Mouse (Mus musculus) right cerebral cortex, postnatal 10 days (tissue): Measurements from ENCODE around the gene Celf2.

Experiments
- DNase-seq, 2 experiments: peaks; one replicate each; pipeline ENCODE4 v3.0.0; 2021; ENCODE audit warnings: low spot score in 2 of 2

The Celf2 gene

GRCm38 (mm10) chr2:7083489-7084090, 425.8 kb downstream of the Celf2 start:
- DNase-seq, result no peak

GRCm38 (mm10) chr2:7082376-7083025, 426.9 kb downstream of the Celf2 start:
- no peak for DNase-seq

- DNase-seq, result peak; percentile 44 to 58
These were observed 428.3 kb downstream of the Celf2 start for GRCm38 (mm10) chr2:7080794-7081783.

- DNase-seq, result no peak
These were observed 429.3 kb downstream of the Celf2 start for GRCm38 (mm10) chr2:7080086-7080485.

- no peak for DNase-seq
These were observed 430.0 kb downstream of the Celf2 start for GRCm38 (mm10) chr2:7079390-7079789.

- no peak for DNase-seq
These were observed 435.6 kb downstream of the Celf2 start for GRCm38 (mm10) chr2:7073730-7074129.

GRCm38 (mm10) chr2:7072344-7073265, 436.8 kb downstream of the Celf2 start:
- no peak for DNase-seq

- DNase-seq, result no peak
These were observed 439.9 kb downstream of the Celf2 start for GRCm38 (mm10) chr2:7069458-7069857.

GRCm38 (mm10) chr2:7068281-7068680, 441.1 kb downstream of the Celf2 start:
- no peak for DNase-seq

GRCm38 (mm10) chr2:7063574-7064192, 445.7 kb downstream of the Celf2 start:
- DNase-seq, result no peak

GRCm38 (mm10) chr2:7060490-7061105, 448.8 kb downstream of the Celf2 start:
- DNase-seq, result no peak

GRCm38 (mm10) chr2:7056401-7056800, 453.0 kb downstream of the Celf2 start:
- no peak for DNase-seq

GRCm38 (mm10) chr2:7055958-7056357, 453.4 kb downstream of the Celf2 start:
- DNase-seq, result no peak

- no peak for DNase-seq
These were observed 458.3 kb downstream of the Celf2 start for GRCm38 (mm10) chr2:7051090-7051489.

- DNase-seq, result no peak
These were observed 463.2 kb downstream of the Celf2 start for GRCm38 (mm10) chr2:7046155-7046554.

GRCm38 (mm10) chr2:7045531-7045930, 463.8 kb downstream of the Celf2 start:
- DNase-seq, result no peak

- no peak for DNase-seq
These were observed 465.4 kb downstream of the Celf2 start for GRCm38 (mm10) chr2:7043770-7044459.

- DNase-seq, result no peak
These were observed 468.4 kb downstream of the Celf2 start for GRCm38 (mm10) chr2:7040940-7041339.

- no peak for DNase-seq
These were observed 470.4 kb downstream of the Celf2 start for GRCm38 (mm10) chr2:7038991-7039390.

GRCm38 (mm10) chr2:7031389-7031788, 478.0 kb downstream of the Celf2 start:
- DNase-seq, result no peak
